Mouse (Mus musculus): ENCODE measurements around the gene Ppfibp2. TPM values are rescaled to one million over a fixed set of nuclear protein-coding genes. Genes with fewer than 3 reads are reported as not detected.
A peak's percentile ranks its signal among the peaks of the same experiment; 100 is the strongest.

Ppfibp2 gene
- polyA plus RNA-seq, 1 experiment, result 27.0 TPM

GRCm38 (mm10) chr7:107625781-107626180 lies 30.8 kb downstream of the Ppfibp2 start:
- 48% methylated on average over 6 of the region's 6 CpGs for WGBS
- TF ChIP-seq CTCF (IDR thresholded peaks at IDR 0.05; ENCODE audit: insufficient read depth, low read length), result no peak
- no peak for TF ChIP-seq POLR2A (IDR thresholded peaks at IDR 0.05; ENCODE audit: borderline replicate concordance, extremely low read depth, low read depth, low read length)
- no peak overlapping the region for H3K4me3 ChIP-seq (replicated peaks; ENCODE audit: extremely low read depth, low read depth, low read length)
- no peaks in the 10 kb centered on the region for H3K4me1 ChIP-seq (ENCODE audit: control insufficient read depth, insufficient read depth, low read length)
- DNase-seq, result no peak

GRCm38 (mm10) chr7:107628383-107628782 lies 33.4 kb downstream of the Ppfibp2 start:
- TF ChIP-seq CTCF (IDR thresholded peaks at IDR 0.05; ENCODE audit: insufficient read depth, low read length), result no peak
- TF ChIP-seq POLR2A (IDR thresholded peaks at IDR 0.05; ENCODE audit: borderline replicate concordance, extremely low read depth, low read depth, low read length), result no peak
- no peak overlapping the region for H3K4me3 ChIP-seq (replicated peaks; ENCODE audit: extremely low read depth, low read depth, low read length)
- H3K4me1 ChIP-seq (ENCODE audit: control insufficient read depth, insufficient read depth, low read length), result no peaks in the 10 kb centered on the region
- DNase-seq, result no peak

GRCm38 (mm10) chr7:107633201-107633600 lies 38.2 kb downstream of the Ppfibp2 start:
- DNase-seq, result no peak
- no peak for TF ChIP-seq POLR2A (IDR thresholded peaks at IDR 0.05; ENCODE audit: borderline replicate concordance, extremely low read depth, low read depth, low read length)
- no peak for TF ChIP-seq CTCF (IDR thresholded peaks at IDR 0.05; ENCODE audit: insufficient read depth, low read length)
- H3K4me3 ChIP-seq (replicated peaks; ENCODE audit: extremely low read depth, low read depth, low read length), result no peak overlapping the region
- 90% methylated on average over 4 of the region's 4 CpGs for WGBS
- H3K4me1 ChIP-seq (ENCODE audit: control insufficient read depth, insufficient read depth, low read length), result no peaks in the 10 kb centered on the region

- 81% methylated on average over 7 of the region's 7 CpGs for WGBS
- no peak for DNase-seq
- no peaks in the 10 kb centered on the region for H3K4me1 ChIP-seq (ENCODE audit: control insufficient read depth, insufficient read depth, low read length)
- H3K4me3 ChIP-seq (replicated peaks; ENCODE audit: extremely low read depth, low read depth, low read length), result no peak overlapping the region
- TF ChIP-seq CTCF (IDR thresholded peaks at IDR 0.05; ENCODE audit: insufficient read depth, low read length), result no peak
- no peak for TF ChIP-seq POLR2A (IDR thresholded peaks at IDR 0.05; ENCODE audit: borderline replicate concordance, extremely low read depth, low read depth, low read length)
Observed at GRCm38 (mm10) chr7:107637398-107637797, 42.4 kb downstream of the Ppfibp2 start.

GRCm38 (mm10) chr7:107638026-107638425 lies 43.0 kb downstream of the Ppfibp2 start:
- Histone ChIP-seq H3K4me1 (ENCODE audit: control insufficient read depth, insufficient read depth, low read length) (no peaks in the 10 kb centered on the region), H3K4me3 (replicated peaks; ENCODE audit: extremely low read depth, low read depth, low read length) (no peak overlapping the region)
- TF ChIP-seq CTCF (IDR thresholded peaks at IDR 0.05; ENCODE audit: insufficient read depth, low read length) (no peak), POLR2A (IDR thresholded peaks at IDR 0.05; ENCODE audit: borderline replicate concordance, extremely low read depth, low read depth, low read length) (no peak)
- 80% methylated on average over 5 of the region's 5 CpGs for WGBS
- no peak for DNase-seq

- WGBS, result 64% methylated on average over 7 of the region's 7 CpGs
- no peak for DNase-seq
- TF ChIP-seq POLR2A (IDR thresholded peaks at IDR 0.05; ENCODE audit: borderline replicate concordance, extremely low read depth, low read depth, low read length) (no peak), CTCF (IDR thresholded peaks at IDR 0.05; ENCODE audit: insufficient read depth, low read length) (no peak)
Observed at GRCm38 (mm10) chr7:107642586-107643275, 47.7 kb downstream of the Ppfibp2 start.

GRCm38 (mm10) chr7:107644987-107645386 lies 50.0 kb downstream of the Ppfibp2 start:
- Histone ChIP-seq H3K4me3 (replicated peaks; ENCODE audit: extremely low read depth, low read depth, low read length) (no peak overlapping the region), H3K4me1 (ENCODE audit: control insufficient read depth, insufficient read depth, low read length) (no peaks in the 10 kb centered on the region)
- peak; percentile 29; the same call in 1 of the 2 replicates for TF ChIP-seq CTCF (IDR thresholded peaks at IDR 0.05; ENCODE audit: insufficient read depth, low read length)
- TF ChIP-seq POLR2A (IDR thresholded peaks at IDR 0.05; ENCODE audit: borderline replicate concordance, extremely low read depth, low read depth, low read length), result no peak
- WGBS, result 89% methylated on average over 2 of the region's 2 CpGs
- DNase-seq, result no peak

More at GRCm38 (mm10) chr7:107642586-107643275, 47.7 kb downstream of the Ppfibp2 start:
- H3K4me1 ChIP-seq (ENCODE audit: control insufficient read depth, insufficient read depth, low read length), result no peaks in the 10 kb centered on the region
- H3K4me3 ChIP-seq (replicated peaks; ENCODE audit: extremely low read depth, low read depth, low read length), result no peak overlapping the region

GRCm38 (mm10) chr7:107648937-107649688 lies 54.1 kb downstream of the Ppfibp2 start:
- TF ChIP-seq POLR2A (IDR thresholded peaks at IDR 0.05; ENCODE audit: borderline replicate concordance, extremely low read depth, low read depth, low read length) (no peak), CTCF (IDR thresholded peaks at IDR 0.05; ENCODE audit: insufficient read depth, low read length) (no peak)
- 78% methylated on average over 12 of the region's 12 CpGs for WGBS
- DNase-seq, result no peak
- Histone ChIP-seq H3K4me3 (replicated peaks; ENCODE audit: extremely low read depth, low read depth, low read length) (no peak overlapping the region), H3K4me1 (ENCODE audit: control insufficient read depth, insufficient read depth, low read length) (no peaks in the 10 kb centered on the region)

GRCm38 (mm10) chr7:107649990-107650389 lies 55.0 kb downstream of the Ppfibp2 start:
- 79% methylated on average over 7 of the region's 7 CpGs for WGBS
- TF ChIP-seq POLR2A (IDR thresholded peaks at IDR 0.05; ENCODE audit: borderline replicate concordance, extremely low read depth, low read depth, low read length) (no peak), CTCF (IDR thresholded peaks at IDR 0.05; ENCODE audit: insufficient read depth, low read length) (no peak)
- Histone ChIP-seq H3K4me1 (ENCODE audit: control insufficient read depth, insufficient read depth, low read length) (no peaks in the 10 kb centered on the region), H3K4me3 (replicated peaks; ENCODE audit: extremely low read depth, low read depth, low read length) (no peak overlapping the region)
- DNase-seq, result no peak

GRCm38 (mm10) chr7:107651821-107652220 lies 56.8 kb downstream of the Ppfibp2 start:
- H3K4me3 ChIP-seq (replicated peaks; ENCODE audit: extremely low read depth, low read depth, low read length), result no peak overlapping the region
- no peaks in the 10 kb centered on the region for H3K4me1 ChIP-seq (ENCODE audit: control insufficient read depth, insufficient read depth, low read length)
- no peak for TF ChIP-seq CTCF (IDR thresholded peaks at IDR 0.05; ENCODE audit: insufficient read depth, low read length)
- no peak for TF ChIP-seq POLR2A (IDR thresholded peaks at IDR 0.05; ENCODE audit: borderline replicate concordance, extremely low read depth, low read depth, low read length)
- no peak for DNase-seq
- WGBS, result 33% methylated on average over 1 of the region's 1 CpGs
